Mouse (Mus musculus) adrenal gland, adult 18-20 months (tissue): ENCODE results near the gene Tas2r106. TPM values are rescaled to one million over a fixed set of nuclear protein-coding genes. Genes with fewer than 3 reads are reported as not detected.

Experiments used
- DNase-seq, 2 experiments: peaks; one replicate each; pipeline ENCODE4 v3.0.0; 2021 to 2022; ENCODE audit warnings: low spot score in 2 of 2
- long read RNA-seq, 2 experiments: library from polyadenylated mRNA; stranded (forward); transcript quantifications; one replicate each; pipeline ENCODE4 v2.0.0; 2021
- total RNA-seq, 2 experiments: library from RNA; stranded (reverse); gene quantifications; 1 replicate in 1 of 2; 2 replicates in 1 of 2; pipeline ENCODE4 v1.2.3; 2021

The Tas2r106 gene
- total RNA-seq = not detected
- long read RNA-seq, experiment 1 = 0 reads
- long read RNA-seq, experiment 2 = 0 reads

DNA sequence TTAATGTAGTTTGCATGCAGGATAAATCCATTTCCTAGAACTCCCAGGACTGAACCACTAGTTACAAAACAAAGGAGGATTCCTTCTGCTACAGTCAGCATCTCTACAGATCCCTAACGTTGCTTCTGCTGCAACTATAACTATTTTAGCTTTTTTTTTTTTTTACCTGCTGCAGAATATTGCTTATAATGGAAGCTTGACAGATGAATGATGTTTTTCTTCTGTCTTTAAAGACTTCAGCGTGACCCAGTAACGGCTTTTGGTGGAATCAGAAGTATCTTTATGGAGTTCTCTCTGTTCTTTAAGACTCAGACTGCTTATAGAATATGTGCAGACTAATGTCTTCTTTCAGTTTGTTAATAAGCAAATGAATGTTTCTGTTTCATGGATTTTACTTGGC, at the start of gene Tas2r106:
Gene Tas2r106 (minus strand): TSS at position 101 of the 400 bp plus-strand sequence.
- no peak for DNase-seq

DNA sequence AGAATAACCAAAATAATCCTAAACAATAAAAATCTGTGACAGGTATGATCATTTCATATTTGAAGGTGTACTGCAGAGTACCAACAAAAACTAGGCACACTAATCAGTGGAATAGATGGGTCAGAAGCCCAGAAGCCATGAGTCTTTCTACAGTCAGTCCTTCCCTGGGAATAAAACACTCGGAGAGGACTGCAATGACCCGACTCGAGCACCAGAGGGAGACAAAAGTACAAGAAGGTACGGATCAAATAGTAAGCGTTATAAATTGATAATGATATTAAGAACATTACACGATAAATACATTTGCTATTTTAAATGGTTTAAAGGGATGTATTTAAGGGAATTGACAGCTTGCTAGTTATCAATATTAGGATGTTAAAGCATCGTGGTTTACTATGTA, 34.1 kb upstream of the Tas2r106 start:
- DNase-seq = no peak

DNA sequence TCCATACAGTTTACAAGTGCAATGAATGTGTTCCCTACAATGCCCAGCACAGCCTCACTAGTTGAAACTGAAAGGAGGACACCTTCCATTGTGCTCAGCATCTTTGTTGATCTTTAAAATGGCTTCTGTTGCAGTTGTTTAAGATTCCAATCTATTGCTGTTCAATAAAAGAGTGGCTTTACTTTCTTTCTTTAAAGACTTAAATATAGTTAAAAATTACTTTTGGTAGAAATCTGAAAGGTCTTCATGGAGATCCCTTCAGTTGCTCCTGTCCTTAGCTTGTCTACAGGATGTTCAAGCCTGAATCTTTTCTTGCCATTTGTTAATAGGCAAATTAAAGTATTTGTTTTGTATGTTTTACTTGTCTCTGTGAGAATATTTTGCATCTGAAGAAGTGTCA, 11.3 kb upstream of the Tas2r106 start, which contains the start of gene Tas2r114:
Gene Tas2r114 (minus strand): TSS at position 101 of the 400 bp plus-strand sequence.
- DNase-seq = no peak

DNA sequence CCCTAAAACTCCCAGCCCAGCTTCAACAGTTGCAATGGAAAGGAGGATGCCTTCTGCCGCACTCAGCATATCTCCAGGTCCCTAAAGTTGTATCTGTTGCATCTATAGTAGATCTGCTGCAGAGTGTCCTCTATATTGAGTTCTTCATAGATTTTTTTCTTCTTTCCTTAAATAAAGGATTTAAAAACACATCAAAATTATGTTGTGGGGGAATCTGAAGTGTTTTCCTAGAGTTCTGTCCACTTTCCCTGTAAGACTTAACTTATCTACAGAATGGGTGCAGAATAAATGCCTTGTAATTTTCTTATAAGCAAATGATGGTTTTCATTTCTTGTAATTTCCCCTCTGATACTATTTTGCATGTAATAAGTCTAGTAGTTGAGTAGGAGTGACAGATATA, 8.7 kb upstream of the Tas2r106 start, which contains the start of gene Tas2r105:
Gene Tas2r105 (minus strand): TSS at position 101 of the 400 bp plus-strand sequence.
- DNase-seq = no peak

DNA sequence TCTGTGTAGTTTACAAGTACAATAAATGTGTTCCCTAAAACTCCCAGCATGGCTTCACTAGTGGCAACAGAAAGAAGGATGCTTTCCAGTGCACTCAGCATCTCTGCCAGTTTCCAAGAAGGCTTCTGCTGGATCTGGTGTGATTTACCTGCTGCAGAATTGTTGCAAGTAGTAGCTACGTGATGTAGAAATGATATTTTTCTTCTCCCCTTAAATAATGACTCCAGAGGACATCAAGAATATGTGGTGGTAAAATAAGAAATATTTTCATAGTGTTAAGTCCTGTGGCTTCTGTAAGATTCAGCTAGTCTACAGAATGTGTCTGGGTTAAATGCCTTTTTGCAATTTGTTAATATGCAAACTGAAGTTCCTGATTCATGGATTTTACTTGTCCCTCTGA, 7.0 kb upstream of the Tas2r106 start, which contains the start of gene Tas2r104:
Gene Tas2r104 (minus strand): TSS at position 101 of the 400 bp plus-strand sequence.
- no peak for DNase-seq

DNA sequence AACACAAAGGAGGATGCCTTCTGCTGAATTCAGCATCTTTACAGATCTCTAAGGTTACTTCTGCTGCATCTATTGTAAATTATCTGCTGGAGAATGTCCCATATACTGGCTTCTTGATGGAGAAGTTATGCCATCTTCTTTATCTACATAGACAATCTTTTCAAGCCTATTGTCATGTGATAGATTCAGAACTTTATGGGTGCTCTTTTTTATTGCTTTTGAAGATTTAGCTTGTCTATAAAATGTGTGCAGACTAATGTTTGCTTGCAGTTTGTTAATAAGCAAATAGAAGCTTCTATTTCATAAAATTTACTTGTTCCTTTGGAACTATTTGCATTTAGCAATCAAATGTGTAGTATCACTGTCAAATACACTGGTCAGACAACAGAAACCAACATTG, 18.6 kb downstream of the Tas2r106 start, which contains the start of gene Tas2r107:
Gene Tas2r107 (minus strand): TSS at position 101 of the 400 bp plus-strand sequence.
- DNase-seq = no peak

DNA sequence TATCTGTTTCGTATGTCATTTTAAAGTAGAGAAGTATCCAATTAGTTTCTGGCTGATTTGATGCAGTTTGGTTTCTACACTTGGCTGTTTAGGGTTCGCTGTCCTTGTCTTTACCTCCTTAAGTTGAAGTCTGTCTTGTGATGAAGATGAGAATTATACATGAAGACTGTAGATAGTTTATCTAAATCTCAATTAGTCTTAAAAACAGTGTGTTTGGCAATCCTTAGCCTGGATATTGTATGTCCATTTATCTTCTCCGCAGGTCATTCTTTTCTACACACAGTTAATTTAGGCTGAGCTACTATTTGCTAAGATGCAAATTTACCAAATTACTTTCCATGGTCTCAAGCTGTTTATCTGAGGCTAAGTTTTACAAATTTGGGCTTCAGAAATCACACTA, 47.9 kb downstream of the Tas2r106 start, which contains the start of gene Tas2r130:
Gene Tas2r130 (minus strand): TSS at position 101 of the 400 bp plus-strand sequence.
- no peak for DNase-seq

Other genes starting within 250 kb of the Tas2r106 start
- gene 5430401F13Rik, start 192.5 kb downstream of the Tas2r106 start, total RNA-seq = not detected
- not detected for gene Gm6619, start 192.5 kb downstream of the Tas2r106 start, total RNA-seq
- gene Tas2r130, start 48.0 kb downstream of the Tas2r106 start, total RNA-seq = not detected
- gene Tas2r107, start 18.7 kb downstream of the Tas2r106 start, total RNA-seq = not detected
- not detected for gene Tas2r104, start 6.9 kb upstream of the Tas2r106 start, total RNA-seq
- not detected for gene Tas2r105, start 8.6 kb upstream of the Tas2r106 start, total RNA-seq
- gene Tas2r114, start 11.2 kb upstream of the Tas2r106 start, total RNA-seq = not detected